Mouse (Mus musculus) lung, embryonic 14.5 days (tissue): ENCODE data around the gene Ildr2. TPM values are rescaled to one million over a fixed set of nuclear protein-coding genes. Genes with fewer than 3 reads are reported as not detected.

ENCODE experiments used
- ATAC-seq: fragments of 200-750 bp; cut with Nextera tagmentation; 2 replicates; pipeline ENCODE4 v1.8.0; 2017; ENCODE audit warnings: mild to moderate bottlenecking, moderate TSS enrichment, moderate library complexity; ENCODE audit not compliant: insufficient read depth
- DNase-seq: peaks from one replicate; pipeline ENCODE4 v3.0.0-alpha.2; 2015
- H3K27ac ChIP-seq: fragments of 300-500 bp; sonication (generic); 2 replicates; pipeline ENCODE4 v1.5.1; 2014; ENCODE audit warnings: low read depth, mild to moderate bottlenecking, moderate library complexity
- H3K27me3 ChIP-seq: fragments of 300-500 bp; sonication (generic); 2 replicates; pipeline ENCODE4 v1.6.1; 2014; ENCODE audit warnings: low read length, control low read depth; ENCODE audit not compliant: insufficient read depth
- H3K36me3 ChIP-seq: fragments of 300-500 bp; sonication (generic); 2 replicates; pipeline ENCODE4 v1.6.1; 2014; ENCODE audit warnings: control low read depth; ENCODE audit not compliant: insufficient read depth
- H3K4me1 ChIP-seq: fragments of 300-500 bp; sonication (generic); 2 replicates; pipeline ENCODE4 v1.6.1; 2014; ENCODE audit warnings: antibody characterized with exemption, control low read depth; ENCODE audit not compliant: insufficient read depth
- H3K4me2 ChIP-seq: fragments of 300-500 bp; sonication (generic); 2 replicates; pipeline ENCODE4 v1.6.1; 2014; ENCODE audit warnings: mild to moderate bottlenecking
- H3K4me3 ChIP-seq: fragments of 300-500 bp; sonication (generic); 2 replicates; pipeline ENCODE4 v1.5.1; 2014; ENCODE audit warnings: low read depth, low read length
- H3K9ac ChIP-seq: fragments of 300-500 bp; sonication (generic); 2 replicates; pipeline ENCODE4 v1.6.1; 2014
- H3K9me3 ChIP-seq: fragments of 300-500 bp; sonication (generic); 2 replicates; pipeline ENCODE4 v1.6.1; 2016; ENCODE audit warnings: low read depth, low read length, control low read depth
- CTCF ChIP-seq: IDR thresholded peaks from 2 replicates; pipeline ENCODE4 v1.5.1; 2016; ENCODE audit warnings: antibody characterized with exemption, low read depth
- WGBS: fragments of 180-500 bp; shearing (Covaris S2); extraction: QIAGEN DNeasy Blood & Tissue Kit; methylation state at CpG from one replicate; pipeline ENCODE4 v1.1.7; 2014; 5-methylcytosine and 5-hydroxymethylcytosine counted together
- polyA plus RNA-seq: library from polyadenylated mRNA; unstranded; fragments of >200 nt; fragmentation: Nextera tagmentation; extraction: Ambion mirVana; gene quantifications from 2 replicates; pipeline ENCODE4 v1.2.1, GENCODE M21; 2014

Ildr2 gene
- polyA plus RNA-seq, 1 experiment from 2014 or later = 1.3 TPM

- H3K27me3 ChIP-seq = no peaks in the 10 kb centered on the region
- H3K4me1 ChIP-seq = peaks cover 8% of the 10 kb centered on the region
- WGBS = 88% methylated on average over 6 of the region's 6 CpGs
Measured at GRCm38 (mm10) chr1:166283451-166283850, 29.5 kb downstream of the Ildr2 start.

DNA sequence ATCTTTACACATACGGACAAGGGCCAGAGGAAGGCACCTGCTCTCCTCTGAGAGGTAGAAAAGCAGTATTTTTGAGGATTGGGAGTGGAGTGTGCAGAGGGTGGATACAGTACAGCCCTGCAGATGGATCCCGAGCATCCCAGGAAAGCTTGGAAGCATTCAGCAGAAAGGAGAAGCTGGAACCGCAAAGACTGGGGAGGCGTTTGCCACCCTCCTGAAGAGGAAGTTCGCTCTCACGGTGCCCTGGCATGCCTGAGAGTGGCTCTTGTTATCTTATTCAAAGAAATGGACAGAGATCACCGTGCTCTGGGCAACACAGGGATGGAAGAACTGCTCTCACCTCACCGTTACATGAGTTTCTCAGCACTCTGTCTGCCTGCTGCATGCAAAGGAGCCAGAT is 30.5 kb downstream of the Ildr2 start:
- 67% methylated on average over 8 of the region's 8 CpGs for WGBS
- Histone ChIP-seq H3K4me1 (peaks cover 8% of the 10 kb centered on the region), H3K4me3 (no peak overlapping the region), H3K27ac (no peak overlapping the region), H3K27me3 (no peaks in the 10 kb centered on the region), H3K9me3 (no peaks in the 10 kb centered on the region), H3K9ac (no peak overlapping the region), H3K36me3 (no peaks in the 10 kb centered on the region), H3K4me2 (no peak overlapping the region)
- no peak for DNase-seq
- no peak for TF ChIP-seq CTCF
- ATAC-seq = no peak

More at GRCm38 (mm10) chr1:166283451-166283850, 29.5 kb downstream of the Ildr2 start:
- H3K9ac ChIP-seq = no peak overlapping the region
- no peak for ATAC-seq
- no peaks in the 10 kb centered on the region for H3K9me3 ChIP-seq
- no peak overlapping the region for H3K4me2 ChIP-seq
- H3K4me3 ChIP-seq = no peak overlapping the region
- no peaks in the 10 kb centered on the region for H3K36me3 ChIP-seq
- no peak for TF ChIP-seq CTCF
- H3K27ac ChIP-seq = no peak overlapping the region
- no peak for DNase-seq

- H3K4me1 ChIP-seq = peaks cover 3% of the 10 kb centered on the region; the same call in 1 of the 2 replicates
Measured at GRCm38 (mm10) chr1:166286231-166286630, 32.3 kb downstream of the Ildr2 start.

DNA sequence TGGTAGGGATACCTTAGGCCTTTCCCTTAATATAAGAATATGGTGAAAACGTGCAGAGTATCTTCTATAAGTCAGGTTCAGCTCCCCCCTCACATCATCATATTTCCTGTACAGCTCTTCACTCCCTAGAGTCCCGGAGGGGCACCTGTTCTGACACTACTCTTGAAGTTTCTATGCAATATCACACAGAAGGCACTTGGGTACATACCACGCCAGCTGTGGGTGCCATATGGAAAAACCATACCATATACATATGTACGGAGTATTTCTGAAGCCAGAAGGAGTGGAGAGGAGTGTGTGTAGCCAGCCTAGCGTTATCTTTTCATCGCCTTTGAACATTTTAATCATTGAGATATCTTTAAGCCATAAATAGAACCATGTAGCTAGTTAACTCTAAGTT is 36.6 kb downstream of the Ildr2 start:
- Histone ChIP-seq H3K9me3 (no peaks in the 10 kb centered on the region), H3K4me1 (no peaks in the 10 kb centered on the region), H3K27me3 (no peaks in the 10 kb centered on the region), H3K4me3 (no peak overlapping the region), H3K27ac (no peak overlapping the region), H3K4me2 (no peak overlapping the region), H3K9ac (no peak overlapping the region), H3K36me3 (no peaks in the 10 kb centered on the region)
- TF ChIP-seq CTCF = no peak
- no peak for ATAC-seq
- no peak for DNase-seq
- 85% methylated on average over 6 of the region's 6 CpGs for WGBS

More at GRCm38 (mm10) chr1:166286231-166286630, 32.3 kb downstream of the Ildr2 start:
- no peak for ATAC-seq
- H3K4me3 ChIP-seq = no peak overlapping the region
- H3K9me3 ChIP-seq = no peaks in the 10 kb centered on the region
- no peak overlapping the region for H3K27ac ChIP-seq
- no peak overlapping the region for H3K9ac ChIP-seq
- DNase-seq = no peak
- H3K27me3 ChIP-seq = no peaks in the 10 kb centered on the region
- TF ChIP-seq CTCF = no peak
- no peaks in the 10 kb centered on the region for H3K36me3 ChIP-seq
- 82% methylated on average over 9 of the region's 9 CpGs for WGBS
- no peak overlapping the region for H3K4me2 ChIP-seq

DNA sequence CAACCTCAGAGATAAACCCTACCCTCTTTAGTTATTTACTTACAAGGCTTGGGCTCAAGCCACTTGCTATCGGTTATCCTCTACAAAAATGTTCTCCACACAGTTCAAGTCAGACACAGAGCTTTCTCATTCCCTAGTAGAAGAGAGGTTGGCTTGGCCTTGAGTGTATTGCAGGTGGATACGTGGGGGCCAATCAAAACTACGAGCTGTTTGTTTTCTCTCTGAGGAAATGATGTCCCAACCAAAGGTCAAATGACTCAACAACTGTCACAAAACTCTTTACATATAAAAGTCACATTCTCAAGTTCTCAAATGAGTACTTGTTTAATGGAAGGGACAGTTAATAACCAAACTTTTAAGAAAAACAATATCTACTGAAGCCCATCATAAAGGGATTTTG is 39.1 kb downstream of the Ildr2 start:
- DNase-seq = no peak
- no peak overlapping the region for H3K27ac ChIP-seq
- H3K4me1 ChIP-seq = no peaks in the 10 kb centered on the region
- no peak overlapping the region for H3K4me2 ChIP-seq
- no peaks in the 10 kb centered on the region for H3K9me3 ChIP-seq
- no peak for TF ChIP-seq CTCF
- H3K4me3 ChIP-seq = no peak overlapping the region
- no peak for ATAC-seq
- H3K36me3 ChIP-seq = no peaks in the 10 kb centered on the region
- no peaks in the 10 kb centered on the region for H3K27me3 ChIP-seq
- no peak overlapping the region for H3K9ac ChIP-seq
- WGBS = 69% methylated on average over 3 of the region's 3 CpGs

GRCm38 (mm10) chr1:166295548-166295947 is 41.6 kb downstream of the Ildr2 start:
- no peak for DNase-seq

GRCm38 (mm10) chr1:166296371-166296770 is 42.4 kb downstream of the Ildr2 start:
- no peaks in the 10 kb centered on the region for H3K4me1 ChIP-seq
- no peak overlapping the region for H3K4me3 ChIP-seq
- no peak overlapping the region for H3K4me2 ChIP-seq
- H3K36me3 ChIP-seq = no peaks in the 10 kb centered on the region
- no peak for ATAC-seq
- H3K9me3 ChIP-seq = no peaks in the 10 kb centered on the region
- WGBS = 75% methylated on average over 9 of the region's 9 CpGs
- no peak for TF ChIP-seq CTCF
- H3K9ac ChIP-seq = no peak overlapping the region
- H3K27ac ChIP-seq = no peak overlapping the region
- no peaks in the 10 kb centered on the region for H3K27me3 ChIP-seq
- DNase-seq = no peak

More at GRCm38 (mm10) chr1:166295548-166295947, 41.6 kb downstream of the Ildr2 start:
- Histone ChIP-seq H3K27me3 (no peaks in the 10 kb centered on the region), H3K4me3 (no peak overlapping the region), H3K9ac (no peak overlapping the region), H3K4me2 (no peak overlapping the region), H3K27ac (no peak overlapping the region), H3K4me1 (no peaks in the 10 kb centered on the region), H3K36me3 (no peaks in the 10 kb centered on the region), H3K9me3 (no peaks in the 10 kb centered on the region)
- TF ChIP-seq CTCF = no peak
- WGBS = 62% methylated on average over 7 of the region's 7 CpGs
- ATAC-seq = no peak

GRCm38 (mm10) chr1:166296971-166297370 is 43.0 kb downstream of the Ildr2 start:
- DNase-seq (no peak), ATAC-seq (no peak)
- Histone ChIP-seq H3K27ac (no peak overlapping the region), H3K4me3 (no peak overlapping the region), H3K27me3 (no peaks in the 10 kb centered on the region), H3K9me3 (no peaks in the 10 kb centered on the region), H3K4me2 (no peak overlapping the region), H3K4me1 (no peaks in the 10 kb centered on the region), H3K36me3 (no peaks in the 10 kb centered on the region), H3K9ac (no peak overlapping the region)
- WGBS = 69% methylated on average over 8 of the region's 8 CpGs
- TF ChIP-seq CTCF = no peak
